Mouse (Mus musculus) embryonic fibroblast, embryonic 13.5 days (primary cell): ENCODE results near the gene Pin1rt1. TPM values are rescaled to one million over a fixed set of nuclear protein-coding genes. Genes with fewer than 3 reads are reported as not detected.

Experiments
- H3K27ac ChIP-seq: 2 replicates; pipeline ENCODE4 v1.5.1; 2012; ENCODE audit warnings: low read length, control low read depth, inconsistent platforms; ENCODE audit not compliant: insufficient read depth
- H3K4me1 ChIP-seq: 2 replicates; pipeline ENCODE4 v1.6.1; 2011; ENCODE audit warnings: low read length; ENCODE audit not compliant: control insufficient read depth, insufficient read depth
- H3K4me3 ChIP-seq: 2 replicates; pipeline ENCODE4 v1.5.1; 2011; ENCODE audit warnings: mild to moderate bottlenecking, control low read depth, low read length; ENCODE audit not compliant: insufficient read depth
- CTCF ChIP-seq: IDR thresholded peaks from 2 replicates; pipeline ENCODE4 v1.5.1; 2011; ENCODE audit warnings: mild to moderate bottlenecking, control low read depth, low read length, moderate library complexity, borderline replicate concordance; ENCODE audit not compliant: insufficient read depth
- POLR2A ChIP-seq: IDR thresholded peaks from 2 replicates; pipeline ENCODE4 v1.6.1; 2011; ENCODE audit warnings: low read depth, mild to moderate bottlenecking, control low read depth, low read length, moderate library complexity
- polyA plus RNA-seq: library from polyadenylated mRNA; stranded (reverse); fragments of >200 nt; gene quantifications from 2 replicates; pipeline ENCODE4 v1.2.4, GENCODE M21; 2011; ENCODE audit warnings: low read depth; ENCODE audit not compliant: missing spikeins, insufficient read length

Pin1rt1 gene
- polyA plus RNA-seq, result not detected in 2 replicates

GRCm38 (mm10) chr2:104716279-104716678 is at the start of gene Pin1rt1:
TSS of gene Pin1rt1 (minus strand) at chr2:104716379.
- H3K4me1 ChIP-seq, result no peaks in the 10 kb centered on the region
- no peak within 1 kb of the TSS for H3K4me3 ChIP-seq
- TF ChIP-seq CTCF (no peak), POLR2A (no peak)
- no peak within 1 kb of the TSS for H3K27ac ChIP-seq

- peaks cover 3% of the 10 kb centered on the region for H3K4me1 ChIP-seq
- TF ChIP-seq POLR2A (no peak), CTCF (no peak)
- no peak overlapping the region for H3K27ac ChIP-seq
- no peak overlapping the region for H3K4me3 ChIP-seq
Observed at GRCm38 (mm10) chr2:104764018-104764417, 47.8 kb upstream of the Pin1rt1 start.

- Histone ChIP-seq H3K27ac (peak overlapping the region; percentile 43), H3K4me3 (no peak overlapping the region), H3K4me1 (peaks cover 3% of the 10 kb centered on the region)
- TF ChIP-seq CTCF (no peak), POLR2A (no peak)
Observed at GRCm38 (mm10) chr2:104763134-104763703, 47.0 kb upstream of the Pin1rt1 start.

GRCm38 (mm10) chr2:104750611-104751010 is 34.4 kb upstream of the Pin1rt1 start:
- TF ChIP-seq POLR2A (no peak), CTCF (no peak)
- no peak overlapping the region for H3K27ac ChIP-seq
- no peaks in the 10 kb centered on the region for H3K4me1 ChIP-seq
- H3K4me3 ChIP-seq, result no peak overlapping the region

- H3K4me3 ChIP-seq, result no peak overlapping the region
- H3K4me1 ChIP-seq, result no peaks in the 10 kb centered on the region
- no peak overlapping the region for H3K27ac ChIP-seq
- TF ChIP-seq CTCF (no peak), POLR2A (no peak)
Observed at GRCm38 (mm10) chr2:104748652-104749183, 32.5 kb upstream of the Pin1rt1 start.

GRCm38 (mm10) chr2:104746251-104746650 is 30.1 kb upstream of the Pin1rt1 start:
- TF ChIP-seq POLR2A (no peak), CTCF (no peak)
- H3K4me1 ChIP-seq, result no peaks in the 10 kb centered on the region
- no peak overlapping the region for H3K4me3 ChIP-seq
- no peak overlapping the region for H3K27ac ChIP-seq

GRCm38 (mm10) chr2:104743971-104744370 is 27.8 kb upstream of the Pin1rt1 start:
- H3K4me3 ChIP-seq, result no peak overlapping the region
- TF ChIP-seq POLR2A, result no peak
- no peak for TF ChIP-seq CTCF
- no peak overlapping the region for H3K27ac ChIP-seq
- no peaks in the 10 kb centered on the region; the same call in 1 of the 2 replicates for H3K4me1 ChIP-seq

GRCm38 (mm10) chr2:104743160-104743559 is 27.0 kb upstream of the Pin1rt1 start:
- H3K27ac ChIP-seq, result no peak overlapping the region
- peak overlapping the region; percentile 74 for H3K4me3 ChIP-seq
- no peaks in the 10 kb centered on the region; the same call in 1 of the 2 replicates for H3K4me1 ChIP-seq
- TF ChIP-seq POLR2A (no peak), CTCF (no peak)

GRCm38 (mm10) chr2:104742741-104743064 is 26.5 kb upstream of the Pin1rt1 start, which contains the start of gene Depdc7:
TSS of gene Depdc7 (minus strand) at chr2:104742878.
- Histone ChIP-seq H3K4me1 (no peaks in the 10 kb centered on the region; the same call in 1 of the 2 replicates), H3K27ac (no peak within 1 kb of the TSS), H3K4me3 (peak within 1 kb of the TSS; percentile 74)
- TF ChIP-seq CTCF (no peak), POLR2A (peak; percentile 60)
